Mouse (Mus musculus) erythroblast, embryonic 14.5 days (primary cell): ENCODE data around the gene Gm5447.
A peak's percentile ranks its signal among the peaks of the same experiment; 100 is the strongest.

Experiments used
- GATA1 ChIP-seq: IDR thresholded peaks from 2 replicates; pipeline ENCODE4 v1.6.1; 2012; ENCODE audit warnings: low read length, inconsistent platforms, mixed read lengths
- TAL1 ChIP-seq: IDR thresholded peaks from 3 replicates; pipeline ENCODE4 v1.6.1; 2012; ENCODE audit warnings: low read length, inconsistent platforms, mixed read lengths

DNA sequence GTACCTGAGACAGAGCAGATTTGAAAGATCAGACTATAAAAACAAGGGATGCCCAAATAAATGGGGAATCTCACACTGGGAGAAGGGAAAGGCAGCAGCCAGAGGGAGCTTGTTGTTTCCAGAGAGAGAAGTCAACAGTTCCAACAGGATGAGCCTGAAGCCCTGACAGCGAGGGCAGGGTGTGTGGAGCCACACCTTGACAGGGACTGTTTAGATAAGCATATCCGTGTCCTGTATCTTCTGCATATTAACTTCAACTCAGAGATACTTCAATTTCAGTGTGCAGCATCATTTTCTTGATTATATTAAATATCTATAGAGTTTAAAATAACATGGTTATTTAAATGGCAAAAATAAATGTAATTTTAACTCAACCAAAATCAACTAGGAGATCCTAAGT, 13.3 kb upstream of the Gm5447 start:
- 0 out of 3 replicates have a peak, but pooled peaks have one; percentile 18 for TF ChIP-seq TAL1
- TF ChIP-seq GATA1: peak; percentile 73
